Comparison of ENCODE assay signal across 20 mouse cellular contexts in genomic region chr10:67120180-67120579, GRCm38 (mm10). TPM values are rescaled to one million over a fixed set of nuclear protein-coding genes. Genes with fewer than 3 reads are reported as not detected.
DNase-seq lines count a peak whose midpoint lies in the region; ATAC-seq and TF ChIP-seq lines count a peak whose summit lies in the region.
"Had no signal": no experiment of that assay in that cellular context is flagged by ENCODE, and none has a peak within 500 bp of the region (broad histone marks: within the 10 kb centered on the region; RNA-seq: fewer than 3 reads in every experiment).

No protein-coding gene starts in this region.

- no peaks in the 10 kb centered on the region for H3K36me3 ChIP-seq in heart, postnatal 0 days (replicated peaks; ENCODE audit: control insufficient read depth, insufficient read depth, low read length)
- H3K36me3 ChIP-seq: forebrain, embryonic 15.5 days; heart, embryonic 12.5 days; limb, embryonic 15.5 days; liver, embryonic 15.5 days; neural tube, embryonic 12.5 days had no signal

- 0 out of 2 replicates have a peak overlapping the region, but pooled peaks have one; percentile 22 for H3K27ac ChIP-seq in heart, postnatal 0 days (ENCODE audit: low read depth)
- H3K27ac ChIP-seq: forebrain, embryonic 15.5 days; limb, embryonic 15.5 days; liver, embryonic 15.5 days; neural tube, embryonic 12.5 days had no signal

- H3K4me2 ChIP-seq in heart, postnatal 0 days (ENCODE audit: low read depth, low read length), result peak overlapping the region; percentile 19; the same call in 1 of the 2 replicates
- H3K4me2 ChIP-seq: forebrain, embryonic 15.5 days; heart, embryonic 12.5 days; limb, embryonic 15.5 days; liver, embryonic 15.5 days; midbrain, embryonic 11.5 days; neural tube, embryonic 12.5 days had no signal

- ATAC-seq in heart, postnatal 0 days (ENCODE audit: insufficient read depth, low read depth), result no peak
- ATAC-seq in Patski, result peak; percentile 15
- ATAC-seq: activated CD4-positive, CD25-positive, alpha-beta regulatory T cell, adult 4 months; forebrain, embryonic 15.5 days had no signal

- H3K27me3 ChIP-seq in heart, postnatal 0 days (ENCODE audit: control insufficient read depth, insufficient read depth, low read length), result no peaks in the 10 kb centered on the region
- no peaks in the 10 kb centered on the region for H3K27me3 ChIP-seq in Patski
- H3K27me3 ChIP-seq: forebrain, embryonic 15.5 days; heart, embryonic 12.5 days; limb, embryonic 15.5 days; neural tube, embryonic 12.5 days had no signal

- no peak overlapping the region for H3K4me3 ChIP-seq in heart, postnatal 0 days (ENCODE audit: low read depth, low read length)
- H3K4me3 ChIP-seq: forebrain, embryonic 15.5 days; heart, embryonic 12.5 days; limb, embryonic 15.5 days; liver, embryonic 15.5 days; neural tube, embryonic 12.5 days had no signal

- peaks cover 51% of the 10 kb centered on the region for H3K4me1 ChIP-seq in heart, postnatal 0 days (ENCODE audit: control insufficient read depth, insufficient read depth)

- POLR2A ChIA-PET in Patski (lab: Charles Lee), result no interaction called here

- DNase-seq in heart, postnatal 0 days (ENCODE audit: low spot score), result no peak
- DNase-seq in heart, adult 8-10 months (ENCODE audit: low spot score), result no peak
- DNase-seq in kidney, postnatal 14 days, result peak; percentile 37
- DNase-seq in kidney, postnatal 25 days, result no peak
- no peak for DNase-seq in Patski (ENCODE audit: low read depth, low spot score)
- DNase-seq in lung, postnatal 10 days, result peak; percentile 80
- no peak for DNase-seq in thymus, postnatal 10 days (ENCODE audit: low spot score in 2 of 2)
- DNase-seq: adrenal gland, postnatal 36 days; cerebellum, adult 18-20 months; embryo, embryonic 11 days; gastrocnemius, postnatal 36 days; layer of hippocampus, postnatal 36 days; thymus, postnatal 36 days had no signal

- CTCF ChIA-PET in Patski (lab: Charles Lee), result interaction anchor here (1.2 kb wide), 1 partner anchor 19 kb away, joined by 4 read pairs; no protein-coding TSS in a partner anchor

- WGBS in heart, postnatal 0 days, result 27% methylated on average over 4 of the region's 4 CpGs

- TF ChIP-seq EP300 in heart, postnatal 0 days (IDR thresholded peaks at IDR 0.05; ENCODE audit: low read depth), result no peak

- in situ Hi-C loops in Patski (cut with MboI; ENCODE audit: low pct_unique_long_range_greater_than_20kb), result no loop called here

- TF ChIP-seq CTCF in heart, postnatal 0 days (IDR thresholded peaks at IDR 0.05; ENCODE audit: low read depth), result no peak
- no peak for TF ChIP-seq CTCF in Patski (IDR thresholded peaks at IDR 0.05)

- no peak overlapping the region for H3K9ac ChIP-seq in heart, postnatal 0 days (replicated peaks; ENCODE audit: low read depth, low read length)
- H3K9ac ChIP-seq: forebrain, embryonic 15.5 days; heart, embryonic 12.5 days; limb, embryonic 15.5 days; liver, embryonic 15.5 days; neural tube, embryonic 12.5 days had no signal

- H3K9me3 ChIP-seq in heart, postnatal 0 days (replicated peaks; ENCODE audit: control insufficient read depth, low read length), result no peaks in the 10 kb centered on the region
- H3K9me3 ChIP-seq: forebrain, embryonic 15.5 days; heart, embryonic 12.5 days; limb, embryonic 15.5 days; liver, embryonic 15.5 days; neural tube, embryonic 12.5 days had no signal

RNA-seq across cellular contexts. Expression of gene Reep3, which starts 23.4 kb away (rescaled TPM):
- total RNA-seq in heart, postnatal 0 days (2014; rRNA removed; ENCODE audit: low replicate concordance), result 24.0 and 26.6 TPM in 2 replicates
- polyA plus RNA-seq in heart, postnatal 0 days (2015; fragmentation: Nextera tagmentation; extraction: Ambion mirVana), result 25.6 and 26.8 TPM in 2 replicates
- 10 to 100 TPM; 16.3 to 19.9 (median 17.9) TPM for total RNA-seq in heart, adult 8-10 months (2022)
- polyA plus RNA-seq in Patski (2021), result 46.6 TPM

RNA-seq across cellular contexts. Expression of gene Jmjd1c, which starts 24.3 kb away (rescaled TPM):
- total RNA-seq in heart, postnatal 0 days (2014; rRNA removed; ENCODE audit: low replicate concordance), result 42.4 and 55.3 TPM in 2 replicates
- polyA plus RNA-seq in heart, postnatal 0 days (2015; fragmentation: Nextera tagmentation; extraction: Ambion mirVana), result 28.1 and 29.0 TPM in 2 replicates
- total RNA-seq in heart, adult 8-10 months (2022), result 10 to 100 TPM; 35.9 to 38.7 (median 37.9) TPM
- polyA plus RNA-seq in Patski (2021), result 26.1 TPM

Comparison
In these comparisons a context has a peak if more than half of its experiments do, and no peak if none do; other contexts are left out.
1. DNase-seq: peak in kidney, postnatal 14 days (single experiment) and lung, postnatal 10 days (single experiment); none in heart, postnatal 0 days (single experiment), heart, adult 8-10 months (single experiment), kidney, postnatal 25 days (0 of 2), Patski (single experiment) and thymus, postnatal 10 days (0 of 2).